Mouse (Mus musculus) hindbrain, embryonic 16.5 days (tissue): Measurements from ENCODE around the gene Gal3st2b. TPM values are rescaled to one million over a fixed set of nuclear protein-coding genes. Genes with fewer than 3 reads are reported as not detected.
"Not testable (repeated sequence)": the region's sequence is repeated elsewhere in the genome, so short reads cannot be mapped to it uniquely, and the experiment has no call there.

ENCODE experiments used
- ATAC-seq: fragments of 200-750 bp; cut with Nextera tagmentation; 2 replicates; pipeline ENCODE4 v1.8.0; 2017; ENCODE audit warnings: moderate TSS enrichment, moderate library complexity
- H3K27ac ChIP-seq: fragments of 300-500 bp; sonication (generic); 2 replicates; pipeline ENCODE4 v1.5.1; 2014; ENCODE audit warnings: low read depth, mild to moderate bottlenecking, control low read depth, low read length, moderate library complexity
- H3K27me3 ChIP-seq: fragments of 300-500 bp; sonication (generic); replicated peaks from 2 replicates; pipeline ENCODE4 v1.6.1; 2014; ENCODE audit warnings: low read length; ENCODE audit not compliant: control insufficient read depth, insufficient read depth
- H3K36me3 ChIP-seq: fragments of 300-500 bp; sonication (generic); 2 replicates; pipeline ENCODE4 v1.6.1; 2014; ENCODE audit warnings: mild to moderate bottlenecking, low read length, moderate library complexity, mixed read lengths; ENCODE audit not compliant: control insufficient read depth, insufficient read depth
- H3K4me1 ChIP-seq: fragments of 300-500 bp; sonication (generic); 2 replicates; pipeline ENCODE4 v1.6.1; 2014; ENCODE audit warnings: low read depth, low read length; ENCODE audit not compliant: control insufficient read depth, insufficient read depth
- H3K4me2 ChIP-seq: fragments of 300-500 bp; sonication (generic); 2 replicates; pipeline ENCODE4 v1.6.1; 2014; ENCODE audit warnings: mild to moderate bottlenecking, low read length, control low read depth, moderate library complexity
- H3K4me3 ChIP-seq: fragments of 300-500 bp; sonication (generic); 2 replicates; pipeline ENCODE4 v1.5.1; 2014; ENCODE audit warnings: mild to moderate bottlenecking, low read length, control low read depth, moderate library complexity
- H3K9ac ChIP-seq: fragments of 300-500 bp; sonication (generic); 2 replicates; pipeline ENCODE4 v1.6.1; 2014; ENCODE audit warnings: low read depth, mild to moderate bottlenecking, control low read depth, low read length, moderate library complexity
- H3K9me3 ChIP-seq: fragments of 300-500 bp; sonication (generic); 2 replicates; pipeline ENCODE4 v1.6.1; 2014; ENCODE audit warnings: mild to moderate bottlenecking, low read length, moderate library complexity; ENCODE audit not compliant: control insufficient read depth
- WGBS: fragments of 180-500 bp; shearing (Covaris S2); extraction: QIAGEN DNeasy Blood & Tissue Kit; methylation state at CpG from one replicate; pipeline ENCODE4 v1.1.7; 2014; 5-methylcytosine and 5-hydroxymethylcytosine counted together
- polyA plus RNA-seq: library from polyadenylated mRNA; unstranded; fragments of >200 nt; fragmentation: Nextera tagmentation; extraction: Ambion mirVana; gene quantifications from 2 replicates; pipeline ENCODE4 v1.2.1, GENCODE M21; 2015

The Gal3st2b gene
- 0.08 TPM in 1 of 2 replicates, not detected in the other for polyA plus RNA-seq

DNA sequence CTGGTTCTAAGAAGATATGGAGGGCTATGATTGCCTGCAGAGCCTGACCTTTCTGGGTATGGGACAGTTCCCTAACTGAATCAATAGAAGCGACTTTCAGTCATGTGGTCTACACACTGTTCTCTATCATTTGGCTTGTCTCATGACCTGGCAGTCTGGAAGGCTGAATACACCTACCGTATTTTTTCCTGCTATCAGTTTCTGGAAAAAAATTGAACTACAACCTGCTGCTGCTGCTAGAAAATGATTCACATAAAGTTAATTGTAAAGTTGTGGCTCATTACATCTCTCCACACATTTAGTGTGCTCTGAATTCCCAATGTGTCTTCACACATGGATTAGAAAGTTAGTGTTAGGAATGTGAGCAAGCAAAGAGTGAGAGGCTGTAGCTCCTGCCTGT is at the start of gene Gal3st2b:
TSS of gene Gal3st2b (plus strand) at position 301 of the 400 bp plus-strand sequence.
- not testable (repeated sequence) for H3K36me3 ChIP-seq, H3K4me3 ChIP-seq, H3K27me3 ChIP-seq, H3K9me3 ChIP-seq, H3K9ac ChIP-seq, H3K4me2 ChIP-seq, H3K27ac ChIP-seq, H3K4me1 ChIP-seq, ATAC-seq
- WGBS = 82% methylated on average over 2 of the region's 2 CpGs

DNA sequence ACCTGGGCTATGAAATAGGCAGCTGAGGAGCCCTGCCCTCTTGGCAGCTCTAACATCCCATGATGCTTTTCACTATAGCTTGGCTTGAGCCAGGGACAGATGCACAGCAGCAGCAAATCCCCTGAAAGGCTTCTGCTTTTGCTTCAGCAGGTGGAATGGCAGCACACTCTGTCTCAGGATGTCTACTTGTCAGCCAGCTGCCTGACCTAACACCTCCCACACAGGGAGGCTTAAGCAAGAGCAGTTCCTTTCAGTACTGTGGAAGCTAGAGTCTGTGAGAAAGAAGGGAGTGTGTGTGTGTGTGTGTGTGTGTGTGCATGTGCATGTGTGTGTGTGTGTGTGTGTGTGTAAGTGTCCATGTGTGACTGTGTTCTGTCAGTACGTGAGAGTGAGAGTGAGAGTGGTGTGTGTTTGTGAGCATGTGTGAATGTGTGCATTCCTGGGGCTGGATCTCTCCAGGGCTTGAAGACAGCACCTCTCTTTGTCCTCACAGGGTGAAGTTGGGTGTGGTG is 46.5 kb upstream of the Gal3st2b start:
- H3K27ac ChIP-seq, H3K36me3 ChIP-seq, ATAC-seq, H3K27me3 ChIP-seq, H3K4me3 ChIP-seq, H3K4me2 ChIP-seq, H3K4me1 ChIP-seq, H3K9ac ChIP-seq, H3K9me3 ChIP-seq: not testable (repeated sequence)
- WGBS = no CpG with 5 or more reads among the region's 1 CpGs

DNA sequence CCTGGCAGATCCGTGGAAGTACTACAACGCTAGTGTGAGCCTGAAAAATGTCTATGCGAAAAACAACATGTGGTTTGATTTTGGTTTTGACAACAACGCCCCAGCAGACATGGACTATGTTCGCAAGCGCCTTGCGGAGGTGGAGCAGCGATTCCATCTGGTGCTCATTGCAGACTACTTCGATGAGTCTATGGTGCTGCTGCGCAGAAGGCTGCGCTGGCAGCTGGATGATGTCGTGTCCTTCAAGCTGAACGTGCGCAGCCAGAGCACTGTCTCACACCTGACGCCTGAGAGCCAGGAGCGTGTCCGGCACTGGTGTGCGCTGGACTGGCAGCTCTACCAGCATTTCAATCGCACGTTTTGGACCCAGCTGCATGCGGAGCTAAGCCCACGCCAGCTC is 43.7 kb upstream of the Gal3st2b start:
- H3K36me3 ChIP-seq, ATAC-seq, H3K4me1 ChIP-seq, H3K4me3 ChIP-seq, H3K9me3 ChIP-seq, H3K9ac ChIP-seq, H3K4me2 ChIP-seq, H3K27me3 ChIP-seq, H3K27ac ChIP-seq: not testable (repeated sequence)
- WGBS = 85% methylated on average over 10 of the region's 22 CpGs

DNA sequence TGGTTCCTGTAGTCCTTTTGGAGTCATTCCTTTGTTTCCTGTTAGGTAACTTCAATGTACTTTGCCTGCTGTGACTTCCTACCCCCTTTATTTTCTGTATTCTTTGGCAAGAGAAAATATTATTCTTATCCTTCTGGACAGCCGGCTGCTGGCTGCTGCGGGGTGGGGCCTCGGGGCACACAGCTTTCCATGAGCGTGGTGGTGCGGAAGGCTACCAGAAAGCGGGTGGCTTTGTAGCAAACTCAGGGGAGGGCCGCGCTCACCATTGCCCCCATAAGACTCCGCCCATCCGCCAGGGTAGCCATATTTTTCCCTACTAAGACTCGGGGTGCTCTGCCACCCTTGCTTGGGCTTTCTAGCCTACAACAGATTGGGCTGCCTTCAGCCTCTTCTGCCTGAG is 36.3 kb upstream of the Gal3st2b start:
- H3K27me3 ChIP-seq, H3K9ac ChIP-seq, H3K27ac ChIP-seq, H3K4me3 ChIP-seq, H3K36me3 ChIP-seq, H3K4me2 ChIP-seq, H3K4me1 ChIP-seq, H3K9me3 ChIP-seq, ATAC-seq: not testable (repeated sequence)
- no CpG with 5 or more reads among the region's 11 CpGs for WGBS

DNA sequence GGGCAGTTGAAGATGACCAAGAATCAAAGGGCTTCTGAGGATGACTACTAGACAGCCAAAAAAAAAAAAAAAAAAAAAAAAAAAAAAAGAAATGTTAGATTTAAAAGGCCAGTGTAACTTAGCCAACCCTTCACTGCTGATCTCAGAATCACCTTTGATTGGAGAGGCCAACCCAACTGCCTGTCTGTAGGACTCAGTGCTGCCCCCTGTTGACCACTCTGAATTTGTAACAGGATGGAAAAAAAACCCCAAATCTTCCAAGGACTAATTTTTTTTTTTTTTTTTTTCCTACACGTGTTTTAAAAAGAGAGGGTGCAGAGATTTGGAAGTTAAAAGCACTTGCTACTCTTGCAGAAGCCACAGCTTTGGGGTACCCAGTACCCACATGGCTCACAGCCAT is 27.2 kb upstream of the Gal3st2b start:
- H3K4me3 ChIP-seq, H3K4me2 ChIP-seq, H3K9ac ChIP-seq, H3K36me3 ChIP-seq, H3K4me1 ChIP-seq, H3K27me3 ChIP-seq, H3K9me3 ChIP-seq, H3K27ac ChIP-seq, ATAC-seq: not testable (repeated sequence)
- 93% methylated on average over 1 of the region's 1 CpGs for WGBS

DNA sequence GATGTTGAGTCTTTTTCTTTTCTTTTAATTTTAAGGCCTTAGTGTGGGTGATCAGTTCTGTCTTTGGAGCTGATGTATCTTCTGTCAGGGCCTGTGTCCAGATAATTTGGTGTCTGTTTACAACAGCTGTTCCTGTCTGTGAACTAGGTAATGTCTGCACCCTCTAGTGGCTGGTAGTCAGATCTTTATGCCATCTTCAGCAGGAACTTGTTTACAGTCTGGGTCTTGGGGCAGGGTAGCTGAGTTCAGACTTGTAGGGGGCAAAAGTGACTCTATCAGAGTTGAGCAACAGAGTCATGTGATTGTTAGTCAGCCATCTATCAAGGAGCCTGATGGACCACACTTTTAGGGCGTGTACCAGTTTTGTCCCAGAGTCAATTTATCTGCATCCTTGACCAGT is 20.7 kb upstream of the Gal3st2b start:
- not testable (repeated sequence) for H3K36me3 ChIP-seq, H3K27me3 ChIP-seq, H3K9ac ChIP-seq, H3K4me3 ChIP-seq, H3K4me1 ChIP-seq, H3K9me3 ChIP-seq, H3K27ac ChIP-seq, ATAC-seq, H3K4me2 ChIP-seq
- WGBS = no CpG with 5 or more reads among the region's 1 CpGs

DNA sequence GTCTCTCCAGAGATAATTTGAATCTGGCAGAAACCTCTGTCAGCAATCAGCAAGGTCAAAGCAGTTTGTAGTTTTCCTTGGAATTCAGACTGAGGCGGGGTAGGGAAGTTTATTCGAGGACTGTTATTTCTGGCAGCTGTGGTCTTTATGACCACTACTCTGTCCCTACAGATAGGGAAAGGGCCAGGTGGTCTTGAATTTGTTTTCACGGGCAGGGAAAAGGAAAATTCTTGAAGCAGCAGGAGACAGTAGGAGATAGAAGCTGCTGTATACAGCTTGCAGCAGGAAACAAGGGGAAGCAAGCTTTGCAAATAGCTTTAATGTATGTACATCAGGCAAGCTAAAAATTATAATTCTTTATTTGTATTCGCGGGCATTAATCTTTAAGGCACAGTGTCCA is 16.8 kb upstream of the Gal3st2b start:
- H3K4me1 ChIP-seq, H3K9ac ChIP-seq, H3K36me3 ChIP-seq, H3K4me3 ChIP-seq, H3K9me3 ChIP-seq, H3K27ac ChIP-seq, ATAC-seq, H3K27me3 ChIP-seq, H3K4me2 ChIP-seq: not testable (repeated sequence)
- WGBS = 85% methylated on average over 3 of the region's 5 CpGs

DNA sequence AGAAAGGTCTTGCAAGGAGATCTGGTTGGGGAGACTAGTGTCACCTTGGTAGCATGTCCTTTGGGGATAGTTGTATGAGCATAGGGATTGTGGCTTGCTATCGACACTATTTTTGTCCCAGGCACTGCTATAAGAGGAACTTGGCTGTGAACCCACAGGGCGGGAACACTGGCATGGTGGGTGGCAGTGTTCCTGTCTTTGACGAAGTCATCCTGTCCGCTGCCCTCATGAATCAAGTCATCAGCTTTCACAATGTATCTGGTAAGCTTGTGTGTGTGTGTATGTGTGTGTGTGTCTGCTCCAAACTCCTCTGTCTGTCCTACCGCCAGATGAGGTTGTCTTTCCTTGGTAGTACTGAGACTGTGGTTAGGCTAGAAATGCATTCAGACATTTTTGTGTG is 11.4 kb upstream of the Gal3st2b start:
- H3K4me2 ChIP-seq, H3K27me3 ChIP-seq, H3K4me1 ChIP-seq, H3K4me3 ChIP-seq, H3K36me3 ChIP-seq, H3K27ac ChIP-seq, H3K9me3 ChIP-seq, ATAC-seq, H3K9ac ChIP-seq: not testable (repeated sequence)
- WGBS = 75% methylated on average over 3 of the region's 5 CpGs

DNA sequence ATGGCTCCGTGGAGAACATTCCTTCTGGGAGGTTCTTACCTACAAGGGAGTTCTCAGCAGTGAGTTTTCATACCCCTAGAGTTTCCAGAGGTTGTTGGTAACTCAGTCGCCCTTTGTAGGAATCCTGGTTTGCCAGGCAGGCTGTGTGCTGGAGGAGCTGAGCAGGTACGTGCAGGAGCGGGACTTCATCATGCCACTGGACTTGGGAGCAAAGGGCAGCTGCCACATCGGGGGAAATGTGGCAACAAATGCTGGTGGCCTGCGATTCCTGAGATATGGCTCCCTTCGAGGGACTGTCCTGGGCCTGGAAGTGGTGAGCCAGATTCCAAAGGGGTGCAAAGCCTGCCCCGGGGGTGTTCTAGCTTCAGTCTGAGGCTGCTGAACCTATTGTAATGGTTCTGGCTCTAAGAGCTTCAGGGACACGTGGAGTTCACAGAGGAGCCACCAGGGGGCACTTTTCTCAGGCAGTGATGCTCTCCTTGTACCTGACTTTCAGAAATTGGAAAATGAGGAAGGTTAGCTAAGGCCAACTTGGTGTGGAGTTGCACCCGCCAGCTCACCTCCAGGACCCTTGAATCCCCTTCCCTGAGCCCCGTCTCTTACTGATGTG is 9.0 kb upstream of the Gal3st2b start:
- H3K4me1 ChIP-seq, H3K36me3 ChIP-seq, H3K27me3 ChIP-seq, H3K9me3 ChIP-seq, H3K4me2 ChIP-seq, H3K4me3 ChIP-seq, H3K9ac ChIP-seq, H3K27ac ChIP-seq: not testable (repeated sequence)
- ATAC-seq = 0 out of 2 replicates have a peak, but pooled peaks have one; percentile 40
- no CpG with 5 or more reads among the region's 11 CpGs for WGBS

DNA sequence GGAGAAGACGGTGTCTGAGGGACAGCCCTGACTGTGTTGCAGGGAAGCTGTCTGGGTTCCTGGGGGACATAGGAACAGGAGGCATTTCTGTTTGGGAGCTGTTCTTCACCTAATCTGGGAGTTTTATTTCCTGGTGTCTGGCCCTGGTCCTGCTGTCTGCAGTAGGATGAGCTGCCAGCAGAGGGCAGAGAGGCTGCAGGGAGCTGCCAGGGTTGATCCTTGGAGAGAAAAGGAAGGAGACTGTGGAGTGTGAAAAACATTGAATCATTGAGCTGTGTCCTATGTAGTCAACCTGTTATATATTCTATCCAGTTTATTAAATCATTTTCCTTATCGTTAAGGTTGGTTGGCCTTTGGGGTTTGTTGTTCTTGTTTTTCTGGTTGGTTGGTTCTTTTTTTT is 6.2 kb upstream of the Gal3st2b start:
- not testable (repeated sequence) for H3K4me1 ChIP-seq, H3K36me3 ChIP-seq, H3K9ac ChIP-seq, H3K4me3 ChIP-seq, H3K4me2 ChIP-seq, H3K27ac ChIP-seq, H3K9me3 ChIP-seq, H3K27me3 ChIP-seq
- WGBS = no CpG with 5 or more reads among the region's 2 CpGs
- peak; percentile 64; the same call in 1 of the 2 replicates for ATAC-seq
